Mouse (Mus musculus) left cerebral cortex, adult 2 months (tissue): ENCODE measurements around the gene Tet3. TPM values are rescaled to one million over a fixed set of nuclear protein-coding genes. Genes with fewer than 3 reads are reported as not detected.

ENCODE experiments used
- DNase-seq, 2 experiments: peaks; one replicate each; pipeline ENCODE4 v3.0.0; 2021 to 2022; ENCODE audit warnings: low spot score in 2 of 2, mixed read lengths in 1 of 2; ENCODE audit errors: extremely low spot score in 1 of 2
- H3K27ac ChIP-seq: fragments of 200-600 bp; 2 replicates; pipeline ENCODE4 v1.8.1; 2022
- H3K4me3 ChIP-seq: fragments of 200-600 bp; 2 replicates; pipeline ENCODE4 v1.8.1; 2022
- CTCF ChIP-seq: fragments of 200-600 bp; IDR thresholded peaks from 2 replicates; pipeline ENCODE4 v1.8.1; 2022; ENCODE audit warnings: antibody characterized with exemption, mild to moderate bottlenecking, moderate library complexity
- intact Hi-C: fragments of 180-260 bp; cut with DNase I; formaldehyde crosslinking; loops from one replicate; pipeline ENCODE4 v1.15.1; 2025
- total RNA-seq, 2 experiments: library from RNA; stranded (reverse); gene quantifications; 2 replicates each; pipeline ENCODE4 v1.2.3; 2021

Tet3 gene
- total RNA-seq, 2 experiments from 2014 or later: 74.6 to 90.0 TPM

- no peak overlapping the region for H3K4me3 ChIP-seq
- H3K27ac ChIP-seq: no peak overlapping the region
- no peak for TF ChIP-seq CTCF
- intact Hi-C loops: no loop called here
- DNase-seq: no peak
These were observed 53.3 kb downstream of the Tet3 start for GRCm38 (mm10) chr6:83405511-83406064.

GRCm38 (mm10) chr6:83404571-83404970, 54.3 kb downstream of the Tet3 start:
- no peak for DNase-seq
- no peak overlapping the region for H3K4me3 ChIP-seq
- intact Hi-C loops: no loop called here
- no peak for TF ChIP-seq CTCF
- H3K27ac ChIP-seq: no peak overlapping the region

- no peak overlapping the region for H3K4me3 ChIP-seq
- intact Hi-C loops: no loop called here
- no peak overlapping the region for H3K27ac ChIP-seq
- DNase-seq: no peak
- TF ChIP-seq CTCF: no peak
These were observed 55.4 kb downstream of the Tet3 start for GRCm38 (mm10) chr6:83403481-83403880.

GRCm38 (mm10) chr6:83399790-83400189, 59.1 kb downstream of the Tet3 start:
- no peak for DNase-seq
- H3K27ac ChIP-seq: no peak overlapping the region
- no peak for TF ChIP-seq CTCF
- intact Hi-C loops: no loop called here
- H3K4me3 ChIP-seq: no peak overlapping the region

GRCm38 (mm10) chr6:83397728-83398127, 61.2 kb downstream of the Tet3 start:
- Histone ChIP-seq H3K4me3 (no peak overlapping the region), H3K27ac (no peak overlapping the region)
- intact Hi-C loops: no loop called here
- no peak for DNase-seq
- no peak for TF ChIP-seq CTCF

GRCm38 (mm10) chr6:83396711-83397110, 62.2 kb downstream of the Tet3 start:
- intact Hi-C loops: no loop called here
- no peak for TF ChIP-seq CTCF
- no peak for DNase-seq
- Histone ChIP-seq H3K4me3 (no peak overlapping the region), H3K27ac (no peak overlapping the region)

GRCm38 (mm10) chr6:83395544-83396229, 63.2 kb downstream of the Tet3 start:
- no peak for DNase-seq
- H3K4me3 ChIP-seq: no peak overlapping the region
- TF ChIP-seq CTCF: no peak
- no peak overlapping the region for H3K27ac ChIP-seq
- intact Hi-C loops: no loop called here

- no peak overlapping the region for H3K27ac ChIP-seq
- intact Hi-C loops: no loop called here
- no peak for TF ChIP-seq CTCF
- DNase-seq: no peak
- H3K4me3 ChIP-seq: no peak overlapping the region
These were observed 64.8 kb downstream of the Tet3 start for GRCm38 (mm10) chr6:83394122-83394521.

- H3K4me3 ChIP-seq: no peak overlapping the region
- no peak for DNase-seq
- peak overlapping the region; percentile 24; the same call in 1 of the 2 replicates for H3K27ac ChIP-seq
- TF ChIP-seq CTCF: no peak
- intact Hi-C loops: no loop called here
These were observed 66.6 kb downstream of the Tet3 start for GRCm38 (mm10) chr6:83392166-83392780.

GRCm38 (mm10) chr6:83385569-83386090, 73.3 kb downstream of the Tet3 start:
- Histone ChIP-seq H3K27ac (no peak overlapping the region), H3K4me3 (no peak overlapping the region)
- no peak for TF ChIP-seq CTCF
- intact Hi-C loops: no loop called here
- DNase-seq: no peak

GRCm38 (mm10) chr6:83381510-83382491, 77.1 kb downstream of the Tet3 start:
- Histone ChIP-seq H3K27ac (no peak overlapping the region), H3K4me3 (no peak overlapping the region)
- DNase-seq: no peak
- TF ChIP-seq CTCF: no peak
- intact Hi-C loops: no loop called here
